In the genomic region with DNA sequence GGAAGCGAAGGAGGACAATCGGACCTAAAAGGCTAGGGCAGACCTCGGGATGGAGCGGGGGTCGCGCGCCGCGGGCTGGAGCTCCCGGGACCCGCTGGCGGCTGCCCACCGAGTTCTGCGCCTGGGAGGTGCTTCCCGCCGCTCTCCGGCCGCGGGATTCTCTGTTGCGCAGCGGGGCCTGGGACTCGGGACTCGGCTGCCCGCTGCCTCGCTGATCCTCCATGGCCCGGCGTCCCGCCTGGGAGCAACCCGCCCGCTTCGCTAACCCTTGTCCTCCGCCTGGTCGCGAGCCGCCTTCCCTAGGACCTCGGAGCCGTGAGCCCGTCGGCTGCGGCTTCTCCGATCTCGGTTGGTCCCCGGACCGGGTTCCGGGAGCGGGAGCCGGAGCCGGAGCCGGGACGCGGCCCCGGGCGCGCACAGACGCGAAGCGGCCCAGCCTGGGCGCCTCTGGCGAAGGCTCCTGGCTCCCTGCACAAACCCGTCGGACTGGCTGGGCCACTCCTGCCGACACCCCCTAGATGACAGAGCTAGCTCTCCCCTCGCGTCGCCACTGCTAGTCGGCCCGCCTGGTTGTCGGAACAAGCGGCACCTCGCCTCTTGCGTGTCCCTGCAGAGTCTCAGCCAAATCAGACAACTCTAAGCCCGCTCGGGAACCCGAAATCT, we compare ENCODE assay signal across 8 mouse cellular contexts. TPM values are rescaled to one million over a fixed set of nuclear protein-coding genes. Genes with fewer than 3 reads are reported as not detected.
DNase-seq lines count a peak whose midpoint lies in the region; ATAC-seq and TF ChIP-seq lines count a peak whose summit lies in the region.

No protein-coding gene starts in this region.

- H3K4me1 ChIP-seq in kidney, embryonic 14.5 days (ENCODE audit: control insufficient read depth, insufficient read depth, low read length), result no peaks in the 10 kb centered on the region
- H3K4me1 ChIP-seq in heart, postnatal 0 days (ENCODE audit: control insufficient read depth, insufficient read depth), result no peaks in the 10 kb centered on the region
- H3K4me1 ChIP-seq in limb, embryonic 13.5 days, result peaks cover 25% of the 10 kb centered on the region; the same call in 1 of the 2 replicates

- no peak for DNase-seq in kidney, adult 8-10 months
- no peak for DNase-seq in brain, embryonic 14.5 days (ENCODE audit: low read depth)
- no peak for DNase-seq in heart, postnatal 0 days (ENCODE audit: low spot score)
- peak; percentile 26 for DNase-seq in naive thymus-derived CD4-positive, alpha-beta T cell, adult 2 months (ENCODE audit: low read depth)
- DNase-seq in natural killer cell, adult 2 months (ENCODE audit: low spot score in 2 of 2), result no peak
- DNase-seq in cerebellum, postnatal 36 days, result no peak

- TF ChIP-seq EP300 in heart, postnatal 0 days (IDR thresholded peaks at IDR 0.05; ENCODE audit: low read depth), result no peak

- H3K9me3 ChIP-seq in kidney, embryonic 14.5 days (ENCODE audit: control insufficient read depth, low read length), result no peaks in the 10 kb centered on the region
- H3K9me3 ChIP-seq in heart, postnatal 0 days (replicated peaks; ENCODE audit: control insufficient read depth, low read length), result no peaks in the 10 kb centered on the region
- no peaks in the 10 kb centered on the region for H3K9me3 ChIP-seq in limb, embryonic 13.5 days

- peak overlapping the region; percentile 78 for H3K27ac ChIP-seq in kidney, embryonic 14.5 days (ENCODE audit: low read depth, low read length)
- H3K27ac ChIP-seq in heart, postnatal 0 days (ENCODE audit: low read depth), result no peak overlapping the region
- H3K27ac ChIP-seq in limb, embryonic 13.5 days, result peak overlapping the region; percentile 91

- peak overlapping the region; percentile 38 for H3K4me3 ChIP-seq in kidney, embryonic 14.5 days (ENCODE audit: low read length)
- H3K4me3 ChIP-seq in heart, postnatal 0 days (ENCODE audit: low read depth, low read length), result peak overlapping the region; percentile 70
- peak overlapping the region; percentile 59 for H3K4me3 ChIP-seq in limb, embryonic 13.5 days

- peaks cover 80% of the 10 kb centered on the region for H3K27me3 ChIP-seq in kidney, embryonic 14.5 days (ENCODE audit: control insufficient read depth, insufficient read depth, low read length)
- H3K27me3 ChIP-seq in heart, postnatal 0 days (ENCODE audit: control insufficient read depth, insufficient read depth, low read length), result peaks cover 97% of the 10 kb centered on the region
- H3K27me3 ChIP-seq in limb, embryonic 13.5 days, result peaks cover 72% of the 10 kb centered on the region

- WGBS in kidney, embryonic 14.5 days, result under 1% methylated on average over 51 of the region's 74 CpGs
- WGBS in heart, postnatal 0 days, result under 1% methylated on average over 47 of the region's 74 CpGs
- under 1% methylated on average over 74 of the region's 74 CpGs for WGBS in limb, embryonic 13.5 days

- no peak for TF ChIP-seq CTCF in brain, embryonic 14.5 days (IDR thresholded peaks at IDR 0.05; ENCODE audit: borderline replicate concordance, extremely low read depth, insufficient read depth, insufficient read length)
- no peak for TF ChIP-seq CTCF in heart, postnatal 0 days (IDR thresholded peaks at IDR 0.05; ENCODE audit: low read depth)

- ATAC-seq in kidney, embryonic 14.5 days (ENCODE audit: low FRiP score, low TSS enrichment), result peak; percentile 53; the same call in 1 of the 2 replicates
- peak; percentile 27; the same call in 1 of the 2 replicates for ATAC-seq in heart, postnatal 0 days (ENCODE audit: insufficient read depth, low read depth)
- peak; percentile 8; the same call in 1 of the 2 replicates for ATAC-seq in limb, embryonic 13.5 days (ENCODE audit: low FRiP score, low read depth)

- peak overlapping the region; percentile 58 for H3K9ac ChIP-seq in kidney, embryonic 14.5 days (ENCODE audit: low read depth, low read length)
- no peak overlapping the region for H3K9ac ChIP-seq in heart, postnatal 0 days (replicated peaks; ENCODE audit: low read depth, low read length)
- H3K9ac ChIP-seq in limb, embryonic 13.5 days, result peak overlapping the region; percentile 84

- H3K36me3 ChIP-seq in kidney, embryonic 14.5 days (ENCODE audit: control insufficient read depth, insufficient read depth, low read length), result no peaks in the 10 kb centered on the region
- H3K36me3 ChIP-seq in heart, postnatal 0 days (replicated peaks; ENCODE audit: control insufficient read depth, insufficient read depth, low read length), result no peaks in the 10 kb centered on the region
- H3K36me3 ChIP-seq in limb, embryonic 13.5 days, result no peaks in the 10 kb centered on the region

- 0 out of 2 replicates have a peak, but pooled peaks have one; percentile 1 for TF ChIP-seq POLR2A in brain, embryonic 14.5 days (IDR thresholded peaks at IDR 0.05; ENCODE audit: borderline replicate concordance, extremely low read depth, insufficient read depth, insufficient read length, poor library complexity, severe bottlenecking)

- peak overlapping the region; percentile 57 for H3K4me2 ChIP-seq in kidney, embryonic 14.5 days (replicated peaks; ENCODE audit: low read depth, low read length)
- H3K4me2 ChIP-seq in heart, postnatal 0 days (ENCODE audit: low read depth, low read length), result peak overlapping the region; percentile 88
- peak overlapping the region; percentile 71 for H3K4me2 ChIP-seq in limb, embryonic 13.5 days (replicated peaks)

RNA-seq across cellular contexts. Expression of a gene that starts 6.9 kb away (rescaled TPM):
- polyA plus RNA-seq in kidney, embryonic 14.5 days (2014; fragmentation: Nextera tagmentation; extraction: Ambion mirVana), result 3.6 and 4.8 TPM in 2 replicates
- polyA plus RNA-seq in brain, embryonic 14.5 days (2012; rRNA removed), result 5.2 and 19.9 TPM in 2 replicates
- total RNA-seq in heart, postnatal 0 days (2014; rRNA removed; ENCODE audit: low replicate concordance), result 0.69 TPM in 1 of 2 replicates, not detected in the other
- not detected in 2 replicates for polyA plus RNA-seq in heart, postnatal 0 days (2015; fragmentation: Nextera tagmentation; extraction: Ambion mirVana)
- polyA plus RNA-seq in limb, embryonic 13.5 days (2015; fragmentation: Nextera tagmentation; extraction: Ambion mirVana), result 8.3 and 9.5 TPM in 2 replicates
